Mouse (Mus musculus) forebrain, embryonic 15.5 days (tissue): ENCODE measurements around the gene Dcaf11. TPM values are rescaled to one million over a fixed set of nuclear protein-coding genes. Genes with fewer than 3 reads are reported as not detected.

Experiments
- ATAC-seq: fragments of 200-750 bp; cut with Nextera tagmentation; replicated peaks from 2 replicates; pipeline ENCODE4 v1.8.0; 2017; ENCODE audit warnings: mild to moderate bottlenecking, moderate TSS enrichment, moderate library complexity
- H3K27ac ChIP-seq: fragments of 300-500 bp; sonication (generic); replicated peaks from 2 replicates; pipeline ENCODE4 v1.5.1; 2015; ENCODE audit warnings: mild to moderate bottlenecking, inconsistent platforms
- H3K27me3 ChIP-seq: fragments of 300-500 bp; sonication (generic); 2 replicates; pipeline ENCODE4 v1.6.1; 2015; ENCODE audit warnings: inconsistent platforms
- H3K36me3 ChIP-seq: fragments of 300-500 bp; sonication (generic); 2 replicates; pipeline ENCODE4 v1.6.1; 2015; ENCODE audit warnings: mild to moderate bottlenecking, inconsistent platforms
- H3K4me1 ChIP-seq: fragments of 300-500 bp; sonication (generic); 2 replicates; pipeline ENCODE4 v1.6.1; 2015; ENCODE audit warnings: inconsistent platforms
- H3K4me2 ChIP-seq: fragments of 300-500 bp; sonication (generic); replicated peaks from 2 replicates; pipeline ENCODE4 v1.6.1; 2015; ENCODE audit warnings: mild to moderate bottlenecking, inconsistent platforms
- H3K4me3 ChIP-seq: fragments of 300-500 bp; sonication (generic); 2 replicates; pipeline ENCODE4 v1.5.1; 2015; ENCODE audit warnings: mild to moderate bottlenecking, inconsistent platforms
- H3K9ac ChIP-seq: fragments of 300-500 bp; sonication (generic); replicated peaks from 2 replicates; pipeline ENCODE4 v1.6.1; 2015; ENCODE audit warnings: mild to moderate bottlenecking, inconsistent platforms
- H3K9me3 ChIP-seq: fragments of 300-500 bp; sonication (generic); 2 replicates; pipeline ENCODE4 v1.6.1; 2016; ENCODE audit warnings: inconsistent platforms
- whole genome bisulfite sequencing: fragments of 180-500 bp; shearing (Covaris S2); methylation state at CpG from one replicate; pipeline ENCODE4 v1.1.7; 2015; ENCODE audit warnings: mixed read lengths; 5-methylcytosine and 5-hydroxymethylcytosine counted together
- polyA plus RNA-seq: library from polyadenylated mRNA; unstranded; fragments of >200 nt; fragmentation: Nextera tagmentation; extraction: Ambion mirVana; gene quantifications from 2 replicates; pipeline ENCODE4 v1.2.1, GENCODE M21; 2015

Dcaf11 gene
- polyA plus RNA-seq, 1 experiment from 2014 or later: 132 TPM

GRCm38 (mm10) chr14:55536116-55536745 lies 23.6 kb upstream of the Dcaf11 start:
- WGBS: 54% methylated on average over 6 of the region's 6 CpGs
- no peak overlapping the region for H3K9ac ChIP-seq
- H3K27me3 ChIP-seq: no peaks in the 10 kb centered on the region
- no peak overlapping the region for H3K4me2 ChIP-seq
- peaks cover 13% of the 10 kb centered on the region for H3K4me1 ChIP-seq
- no peak overlapping the region for H3K27ac ChIP-seq
- no peaks in the 10 kb centered on the region for H3K36me3 ChIP-seq
- no peak overlapping the region for H3K4me3 ChIP-seq
- H3K9me3 ChIP-seq: no peaks in the 10 kb centered on the region
- no peak for ATAC-seq

GRCm38 (mm10) chr14:55540067-55540786 lies 19.6 kb upstream of the Dcaf11 start, which contains the start of gene Pck2:
Gene Pck2 (plus strand): TSS chr14:55540266.
- no peaks in the 10 kb centered on the region for H3K9me3 ChIP-seq
- H3K4me1 ChIP-seq: peaks cover 31% of the 10 kb centered on the region
- WGBS: under 1% methylated on average over 32 of the region's 32 CpGs
- H3K4me2 ChIP-seq: peak within 1 kb of the TSS; percentile 86
- peak within 1 kb of the TSS; percentile 85 for H3K27ac ChIP-seq
- peak within 1 kb of the TSS; percentile 58 for H3K4me3 ChIP-seq
- 0 out of 2 replicates have a peak, but pooled peaks cover 3% of the 10 kb centered on the region for H3K36me3 ChIP-seq
- peak; percentile 83 for ATAC-seq
- no peaks in the 10 kb centered on the region for H3K27me3 ChIP-seq
- peak within 1 kb of the TSS; percentile 72 for H3K9ac ChIP-seq

- Histone ChIP-seq H3K4me3 (peak overlapping the region; percentile 58), H3K9ac (peak overlapping the region; percentile 72), H3K9me3 (no peaks in the 10 kb centered on the region), H3K27ac (peak overlapping the region; percentile 85), H3K36me3 (0 out of 2 replicates have a peak, but pooled peaks cover 3% of the 10 kb centered on the region), H3K4me1 (peaks cover 31% of the 10 kb centered on the region), H3K4me2 (peak overlapping the region; percentile 86), H3K27me3 (no peaks in the 10 kb centered on the region)
- 3% methylated on average over 10 of the region's 10 CpGs for WGBS
- peak; percentile 65 for ATAC-seq
Measured at GRCm38 (mm10) chr14:55540787-55541321, 19.0 kb upstream of the Dcaf11 start.

- ATAC-seq: no peak
- 95% methylated on average over 12 of the region's 12 CpGs for WGBS
- Histone ChIP-seq H3K9ac (no peak overlapping the region), H3K27me3 (no peaks in the 10 kb centered on the region), H3K4me1 (peaks cover 31% of the 10 kb centered on the region), H3K36me3 (0 out of 2 replicates have a peak, but pooled peaks cover 3% of the 10 kb centered on the region), H3K27ac (no peak overlapping the region), H3K4me2 (no peak overlapping the region), H3K4me3 (no peak overlapping the region), H3K9me3 (no peaks in the 10 kb centered on the region)
Measured at GRCm38 (mm10) chr14:55542268-55542667, 17.5 kb upstream of the Dcaf11 start.

- H3K36me3 ChIP-seq: peaks cover 19% of the 10 kb centered on the region
- no peak overlapping the region for H3K4me3 ChIP-seq
- 41% methylated on average over 9 of the region's 9 CpGs for WGBS
- no peak overlapping the region for H3K9ac ChIP-seq
- H3K9me3 ChIP-seq: no peaks in the 10 kb centered on the region
- H3K27me3 ChIP-seq: no peaks in the 10 kb centered on the region
- no peak overlapping the region for H3K4me2 ChIP-seq
- no peak for ATAC-seq
- H3K27ac ChIP-seq: no peak overlapping the region
- H3K4me1 ChIP-seq: peaks cover 31% of the 10 kb centered on the region
Measured at GRCm38 (mm10) chr14:55544334-55544733, 15.5 kb upstream of the Dcaf11 start.

GRCm38 (mm10) chr14:55550191-55550590 lies 9.6 kb upstream of the Dcaf11 start:
- H3K27me3 ChIP-seq: no peaks in the 10 kb centered on the region
- H3K27ac ChIP-seq: no peak overlapping the region
- 73% methylated on average over 6 of the region's 6 CpGs for WGBS
- no peaks in the 10 kb centered on the region for H3K9me3 ChIP-seq
- H3K9ac ChIP-seq: no peak overlapping the region
- ATAC-seq: no peak
- peaks cover 18% of the 10 kb centered on the region for H3K36me3 ChIP-seq
- H3K4me1 ChIP-seq: no peaks in the 10 kb centered on the region
- no peak overlapping the region for H3K4me3 ChIP-seq
- no peak overlapping the region for H3K4me2 ChIP-seq

- 68% methylated on average over 5 of the region's 5 CpGs for WGBS
- no peak for ATAC-seq
Measured at GRCm38 (mm10) chr14:55551347-55551746, 8.5 kb upstream of the Dcaf11 start.

GRCm38 (mm10) chr14:55551794-55552193 lies 8.0 kb upstream of the Dcaf11 start:
- no peak overlapping the region for H3K27ac ChIP-seq

More at GRCm38 (mm10) chr14:55551347-55551746, 8.5 kb upstream of the Dcaf11 start:
- peaks cover 18% of the 10 kb centered on the region for H3K36me3 ChIP-seq
- H3K9me3 ChIP-seq: no peaks in the 10 kb centered on the region
- no peak overlapping the region for H3K27ac ChIP-seq
- H3K27me3 ChIP-seq: no peaks in the 10 kb centered on the region
- H3K4me3 ChIP-seq: no peak overlapping the region
- H3K4me1 ChIP-seq: no peaks in the 10 kb centered on the region
- H3K4me2 ChIP-seq: no peak overlapping the region
- H3K9ac ChIP-seq: no peak overlapping the region

GRCm38 (mm10) chr14:55554635-55555034 lies 5.2 kb upstream of the Dcaf11 start:
- H3K4me3 ChIP-seq: no peak overlapping the region
- ATAC-seq: no peak

More at GRCm38 (mm10) chr14:55551794-55552193, 8.0 kb upstream of the Dcaf11 start:
- no peaks in the 10 kb centered on the region for H3K27me3 ChIP-seq
- no peaks in the 10 kb centered on the region for H3K9me3 ChIP-seq
- H3K4me1 ChIP-seq: no peaks in the 10 kb centered on the region
- no peak overlapping the region for H3K4me2 ChIP-seq
- WGBS: 87% methylated on average over 8 of the region's 8 CpGs
- H3K36me3 ChIP-seq: peaks cover 18% of the 10 kb centered on the region
- H3K9ac ChIP-seq: no peak overlapping the region
- no peak for ATAC-seq
- H3K4me3 ChIP-seq: no peak overlapping the region

GRCm38 (mm10) chr14:55555788-55556187 lies 4.0 kb upstream of the Dcaf11 start:
- 91% methylated on average over 3 of the region's 3 CpGs for WGBS
- H3K4me2 ChIP-seq: no peak overlapping the region
- peaks cover 7% of the 10 kb centered on the region for H3K4me1 ChIP-seq
- no peaks in the 10 kb centered on the region for H3K9me3 ChIP-seq
- no peaks in the 10 kb centered on the region for H3K36me3 ChIP-seq
- ATAC-seq: no peak
- no peak overlapping the region for H3K9ac ChIP-seq
- no peak overlapping the region for H3K27ac ChIP-seq
- H3K4me3 ChIP-seq: no peak overlapping the region
- no peaks in the 10 kb centered on the region for H3K27me3 ChIP-seq

More at GRCm38 (mm10) chr14:55554635-55555034, 5.2 kb upstream of the Dcaf11 start:
- Histone ChIP-seq H3K4me1 (peaks cover 7% of the 10 kb centered on the region), H3K36me3 (no peaks in the 10 kb centered on the region; the same call in 1 of the 2 replicates), H3K4me2 (no peak overlapping the region), H3K27me3 (no peaks in the 10 kb centered on the region), H3K9me3 (no peaks in the 10 kb centered on the region), H3K9ac (no peak overlapping the region), H3K27ac (no peak overlapping the region)

- H3K4me1 ChIP-seq: peaks cover 18% of the 10 kb centered on the region
- H3K9ac ChIP-seq: no peak overlapping the region
- no peak overlapping the region for H3K4me3 ChIP-seq
- H3K27ac ChIP-seq: no peak overlapping the region
- ATAC-seq: no peak
- H3K4me2 ChIP-seq: no peak overlapping the region
- WGBS: 29% methylated on average over 5 of the region's 5 CpGs
- no peaks in the 10 kb centered on the region for H3K27me3 ChIP-seq
- no peaks in the 10 kb centered on the region for H3K36me3 ChIP-seq
- H3K9me3 ChIP-seq: no peaks in the 10 kb centered on the region
Measured at GRCm38 (mm10) chr14:55557003-55557402, 2.8 kb upstream of the Dcaf11 start.

GRCm38 (mm10) chr14:55557587-55557986 lies 2.2 kb upstream of the Dcaf11 start:
- H3K36me3 ChIP-seq: no peaks in the 10 kb centered on the region
- H3K4me1 ChIP-seq: peaks cover 21% of the 10 kb centered on the region
- no peaks in the 10 kb centered on the region for H3K27me3 ChIP-seq
- H3K9ac ChIP-seq: no peak overlapping the region
- H3K4me3 ChIP-seq: no peak overlapping the region
- H3K27ac ChIP-seq: no peak overlapping the region
- WGBS: 92% methylated on average over 3 of the region's 3 CpGs
- no peaks in the 10 kb centered on the region for H3K9me3 ChIP-seq
- no peak for ATAC-seq
- H3K4me2 ChIP-seq: no peak overlapping the region
